Mouse (Mus musculus) cerebellum, adult 9-11 months (tissue): ENCODE data around the gene H2-M11.

ENCODE experiments used
- DNase-seq: peaks from one replicate; pipeline ENCODE4 v3.0.0; 2022

The H2-M11 gene

DNA sequence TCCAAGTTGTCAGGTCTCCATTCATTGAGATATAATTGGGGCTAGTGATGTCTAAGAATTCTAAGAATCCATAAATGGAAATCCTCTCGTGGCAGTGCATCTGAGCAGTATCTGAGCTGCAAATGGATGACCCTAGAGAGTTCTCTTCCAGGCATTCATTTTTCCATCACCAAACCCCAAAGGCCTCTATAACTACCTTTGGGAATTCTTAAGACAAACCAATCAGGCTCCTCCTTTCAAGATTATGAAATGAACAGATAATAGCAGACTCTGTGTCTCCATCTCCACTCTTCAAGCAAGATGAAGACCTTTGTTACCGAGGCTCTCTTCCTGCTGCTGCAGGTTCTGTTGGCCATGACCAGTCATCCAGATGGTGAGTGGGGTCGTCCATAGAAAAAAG is at the start of gene H2-M11:
H2-M11 (plus strand) TSS at position 301 of the 400 bp plus-strand sequence.
- no peak for DNase-seq

DNA sequence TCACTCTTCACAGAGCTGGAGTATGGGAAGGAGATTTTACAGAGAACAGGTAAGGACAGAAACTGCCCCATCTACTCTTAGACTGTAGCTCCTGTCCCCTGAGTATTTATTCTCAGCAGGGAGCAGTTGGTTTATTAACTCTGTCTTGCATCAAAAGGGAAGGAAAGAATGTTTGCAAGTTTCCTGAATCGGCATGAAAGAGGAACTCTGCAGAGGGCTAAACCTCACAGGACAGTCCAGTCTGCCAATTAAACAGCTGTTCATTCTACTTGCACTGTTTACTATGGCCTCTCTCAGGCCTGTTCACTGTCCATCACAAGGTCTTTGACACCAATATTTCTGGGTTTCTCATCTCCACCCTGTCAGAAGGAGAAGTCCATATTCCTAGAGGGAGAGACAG is 46.4 kb upstream of the H2-M11 start:
- no peak for DNase-seq

DNA sequence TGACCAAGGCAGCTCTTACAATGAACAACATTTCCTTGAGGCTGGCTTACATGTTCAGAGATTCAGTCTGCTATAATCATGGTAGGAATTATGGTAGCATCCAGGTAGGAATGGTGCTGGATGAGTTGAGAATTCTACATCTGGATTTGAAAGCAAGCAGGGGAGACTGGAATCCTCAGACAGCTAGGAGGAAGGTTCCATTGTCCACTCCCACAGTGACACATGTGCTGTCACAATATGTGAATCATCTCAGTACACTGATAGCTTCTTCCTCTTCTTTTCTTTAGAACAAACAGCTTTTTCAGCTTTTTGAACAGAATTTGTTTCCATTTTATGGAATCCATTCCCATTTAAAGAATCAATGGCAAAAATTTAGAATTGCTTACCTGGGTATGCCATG is 43.0 kb upstream of the H2-M11 start:
- no peak for DNase-seq
